Mouse (Mus musculus) cerebellum, postnatal 14 days (tissue): ENCODE data around the gene Fkbp6.
A peak's percentile ranks its signal among the peaks of the same experiment; 100 is the strongest.

Experiments used
- DNase-seq, 2 experiments: peaks; one replicate each; pipeline ENCODE4 v3.0.0; 2021; ENCODE audit warnings: mixed read lengths in 2 of 2

Gene Fkbp6

DNA sequence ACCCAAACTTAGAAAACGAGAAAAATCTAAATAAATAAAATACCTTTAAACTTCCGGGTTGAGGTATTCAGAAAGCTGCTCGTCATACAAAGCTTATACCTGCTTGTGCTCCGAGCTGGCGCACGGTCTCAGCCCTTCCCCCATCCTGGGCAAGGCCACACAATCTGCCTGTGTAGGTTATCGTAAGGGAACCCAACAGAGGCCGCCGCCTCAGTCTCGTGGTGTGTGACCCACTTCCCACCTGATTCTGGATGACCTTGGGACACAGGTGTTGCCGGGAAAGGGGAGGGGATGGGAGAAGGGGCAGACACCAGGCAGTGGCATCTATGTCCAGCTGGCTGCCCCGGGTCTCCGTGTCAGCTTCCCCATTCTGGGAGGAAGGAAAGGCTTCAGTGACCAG is 1.8 kb upstream of the Fkbp6 start:
- no peak for DNase-seq

DNA sequence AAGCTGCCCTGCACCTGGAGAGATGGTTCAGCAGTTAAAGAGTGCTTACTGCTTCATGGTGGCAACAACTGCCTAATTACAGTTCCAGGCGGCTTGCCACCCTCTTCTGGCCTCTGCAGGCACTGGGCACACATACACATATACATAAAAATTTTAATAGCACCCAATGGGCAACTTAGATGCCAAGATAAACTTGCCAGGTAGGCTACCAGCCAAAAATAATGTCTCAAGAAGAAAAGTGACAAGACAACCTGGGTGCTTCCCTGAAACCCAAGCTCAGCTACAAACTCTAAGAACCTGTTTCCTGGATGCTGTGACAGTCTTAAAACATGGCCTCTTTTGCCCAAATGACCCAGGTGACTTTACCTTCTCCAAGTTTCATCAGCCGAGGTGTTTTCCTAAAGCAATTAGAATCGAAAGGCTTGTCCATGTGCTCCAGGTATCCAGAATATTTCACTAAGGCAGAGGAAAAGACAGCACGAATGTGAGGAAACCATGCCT is 2.3 kb downstream of the Fkbp6 start:
- DNase-seq = no peak

DNA sequence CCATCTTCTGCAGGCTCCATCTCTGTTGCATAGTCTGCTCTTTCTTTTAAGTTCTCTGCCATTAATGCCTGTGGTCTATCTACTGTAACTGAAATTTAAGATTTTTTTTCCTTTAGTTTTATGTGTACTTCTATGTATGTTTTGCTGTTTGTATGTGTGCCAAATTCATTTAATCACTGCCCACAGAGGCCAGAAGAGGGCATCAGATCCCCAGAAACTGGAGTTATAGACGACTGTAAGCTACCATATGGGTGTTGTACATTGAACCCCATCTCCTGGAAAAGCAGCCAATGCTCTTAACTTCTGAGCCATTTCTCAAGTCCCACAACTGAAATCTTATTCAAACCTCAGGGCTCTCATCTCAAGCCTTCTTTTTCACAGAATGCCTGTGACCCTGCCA is 3.4 kb downstream of the Fkbp6 start:
- DNase-seq = peak in 1 of 2 experiments; percentile 7

DNA sequence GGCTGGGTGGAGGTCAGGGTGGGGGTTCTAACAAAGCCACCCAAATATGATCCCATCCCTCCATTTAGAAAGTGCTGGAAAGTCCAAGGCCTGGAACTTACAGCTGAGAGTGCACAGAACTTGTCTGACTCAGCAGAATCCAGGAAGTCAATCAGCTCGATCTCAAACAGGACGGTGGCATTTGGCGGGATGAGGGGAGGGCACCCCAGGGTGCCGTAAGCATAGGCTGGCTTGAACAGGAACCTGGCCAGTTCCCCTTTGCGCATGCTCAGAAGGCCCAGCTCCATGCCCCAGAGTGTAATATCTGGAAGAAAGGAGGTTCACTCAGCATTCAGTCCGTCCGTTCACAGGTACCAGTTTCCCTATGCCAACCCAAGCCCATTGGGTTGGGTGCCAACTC is 3.9 kb downstream of the Fkbp6 start:
- DNase-seq = no peak

DNA sequence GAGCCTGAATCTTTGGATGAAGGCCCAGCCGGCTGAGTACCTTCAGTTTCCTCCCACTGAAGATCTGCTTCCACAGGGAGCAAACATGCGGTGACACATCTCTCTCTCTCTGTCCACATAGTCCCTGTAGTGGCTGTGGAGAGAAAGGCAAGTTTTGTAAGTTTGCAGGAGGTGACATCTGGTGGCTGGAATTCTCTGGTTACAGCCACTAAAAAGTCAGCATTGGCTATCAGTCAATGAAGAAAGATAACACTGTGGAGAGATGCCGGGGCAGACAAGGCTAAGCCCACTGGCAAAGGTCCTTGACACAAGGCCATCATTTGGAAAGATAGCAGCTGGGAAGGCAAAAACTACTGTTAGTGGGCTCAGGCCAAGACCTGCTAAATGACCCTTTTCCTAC is 12.3 kb downstream of the Fkbp6 start:
- no peak for DNase-seq

DNA sequence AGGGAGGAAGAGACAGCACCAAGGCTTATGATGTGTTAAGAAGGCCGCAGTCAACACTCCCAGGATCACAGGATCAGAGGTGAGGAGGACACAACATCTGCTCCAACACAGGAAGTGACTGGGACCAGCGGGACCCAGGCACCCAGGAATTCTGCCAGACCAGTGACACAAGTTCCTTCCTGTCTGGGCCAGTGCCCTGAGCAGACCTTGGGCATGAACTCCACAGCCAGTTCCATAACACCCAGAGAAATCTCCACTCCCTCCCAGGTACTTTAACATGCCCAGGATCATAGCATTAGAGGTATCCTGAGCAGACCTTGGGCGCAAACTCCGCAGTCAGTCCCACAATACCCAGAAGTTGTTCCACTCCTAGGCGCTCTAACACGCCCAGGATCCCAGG is 18.7 kb downstream of the Fkbp6 start:
- no peak for DNase-seq

DNA sequence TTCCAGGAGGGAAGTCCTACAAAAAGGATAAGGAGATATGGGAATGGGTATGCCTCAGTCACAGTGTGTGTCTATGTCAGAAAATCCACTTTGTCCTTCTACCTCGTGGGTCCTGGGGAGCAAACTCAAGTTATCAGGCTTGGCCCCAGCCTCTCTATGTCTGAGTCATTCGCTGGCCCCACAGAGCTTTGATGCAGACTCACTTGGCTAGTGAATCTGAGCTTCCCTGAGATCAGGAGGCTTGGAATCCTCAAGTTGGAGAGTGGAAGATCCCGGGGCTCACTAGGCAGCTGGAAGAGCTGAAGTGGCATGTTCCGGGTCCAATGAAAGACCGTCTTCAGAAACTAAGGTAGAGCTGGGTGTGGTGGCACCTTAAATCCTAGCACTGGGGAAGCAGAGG is 19.6 kb downstream of the Fkbp6 start:
- no peak for DNase-seq

DNA sequence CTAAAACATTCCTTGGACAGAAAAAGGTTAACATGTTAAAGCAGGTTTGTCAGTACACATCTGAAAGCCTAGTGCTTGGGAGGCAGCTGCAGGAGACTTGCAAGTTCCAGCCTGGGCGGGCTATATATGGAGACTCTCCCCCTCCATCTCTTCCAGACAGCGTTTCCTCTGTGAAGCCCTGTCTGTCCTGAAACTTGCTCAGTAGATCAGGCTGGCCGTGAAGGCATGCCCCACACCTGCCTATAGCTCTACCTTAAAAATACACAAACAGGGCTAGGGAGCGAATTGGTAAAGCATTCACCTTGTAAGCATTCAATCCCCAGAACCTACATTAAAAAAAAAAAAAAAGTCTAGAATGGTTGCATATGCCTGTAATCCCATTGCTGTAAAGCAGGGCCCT is 20.4 kb downstream of the Fkbp6 start:
- no peak for DNase-seq

DNA sequence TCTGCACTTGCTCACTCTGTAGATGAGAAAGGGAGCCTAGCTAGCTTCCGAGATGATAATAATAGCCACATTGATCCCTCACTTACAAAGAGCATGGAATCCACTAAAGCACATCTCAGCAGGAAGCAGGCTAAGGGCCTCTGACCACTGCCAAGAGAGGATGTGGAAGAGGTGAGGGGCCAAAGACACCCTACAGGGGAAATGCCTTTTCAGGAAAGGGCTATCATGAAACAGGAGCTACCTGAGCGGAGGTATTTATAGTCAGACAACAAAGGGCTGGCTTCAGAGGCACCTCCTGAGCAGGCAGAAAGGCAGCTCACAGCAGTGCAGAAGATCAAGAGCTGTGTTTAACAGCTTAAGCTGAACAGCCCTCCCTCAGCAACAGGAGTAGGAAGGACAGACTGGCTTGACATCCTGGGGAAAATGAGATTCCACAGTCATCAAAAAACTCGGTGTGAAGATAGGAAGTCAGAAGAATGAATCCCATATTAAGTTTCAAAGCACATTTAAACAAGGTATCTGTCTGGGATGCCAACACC is 23.7 kb downstream of the Fkbp6 start:
- no peak for DNase-seq

DNA sequence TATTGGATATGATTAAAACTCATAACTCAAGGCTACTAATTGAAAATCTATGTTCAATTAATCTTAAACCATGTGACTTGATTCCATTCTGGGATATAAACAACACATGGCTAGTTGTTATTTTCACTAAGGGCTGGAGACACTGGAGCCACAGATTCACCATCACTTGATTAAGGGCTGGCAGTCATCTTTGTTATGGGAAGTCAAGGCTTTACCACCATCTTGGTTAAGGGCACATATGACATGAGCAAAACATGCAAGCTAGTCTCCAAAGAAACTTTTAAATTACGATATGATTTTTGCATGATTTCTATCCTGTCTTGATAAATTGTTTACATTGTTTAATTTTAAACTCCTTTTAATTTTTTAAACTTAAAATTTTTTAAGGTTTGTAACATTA is 27.6 kb downstream of the Fkbp6 start:
- no peak for DNase-seq

DNA sequence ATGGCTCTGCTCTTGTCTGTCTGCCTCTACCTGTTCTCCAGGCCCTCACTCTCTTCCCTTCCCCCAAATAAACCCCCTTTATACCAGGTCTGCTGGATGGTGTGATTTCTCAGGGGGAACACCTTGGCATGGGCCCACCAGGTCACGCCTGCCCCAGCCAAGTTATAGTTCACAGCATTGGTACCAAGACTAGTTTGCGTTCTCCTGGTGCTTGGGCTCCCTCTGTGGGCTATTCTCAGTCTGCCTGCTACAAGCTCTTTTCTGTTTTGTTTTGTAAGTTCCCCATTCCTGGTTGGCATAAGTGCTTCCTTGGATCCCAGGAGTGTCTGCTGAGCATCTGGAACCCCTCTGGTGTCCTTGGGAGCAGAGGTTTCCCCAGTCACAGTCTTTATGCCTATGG is 30.0 kb downstream of the Fkbp6 start:
- no peak for DNase-seq

DNA sequence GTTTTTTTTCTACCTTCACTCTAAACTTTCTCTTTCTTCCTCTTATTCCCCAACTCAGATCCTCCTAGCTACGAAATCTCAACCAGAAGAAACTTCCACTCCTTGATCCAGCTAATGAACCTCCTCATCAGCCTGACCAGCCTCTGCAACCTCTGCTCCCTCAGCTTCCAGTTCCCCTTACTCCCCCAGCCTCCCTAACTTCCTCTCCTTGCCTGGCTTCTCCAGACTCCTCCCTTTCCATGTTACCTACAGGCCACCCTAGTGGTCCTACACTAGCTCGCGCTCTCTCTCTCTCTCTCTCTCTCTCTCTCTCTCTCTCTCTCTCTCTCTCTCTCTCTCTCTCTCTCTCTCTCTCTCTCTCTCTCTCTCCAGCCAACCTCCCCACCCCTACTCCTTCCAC is 33.7 kb downstream of the Fkbp6 start:
- no peak for DNase-seq

DNA sequence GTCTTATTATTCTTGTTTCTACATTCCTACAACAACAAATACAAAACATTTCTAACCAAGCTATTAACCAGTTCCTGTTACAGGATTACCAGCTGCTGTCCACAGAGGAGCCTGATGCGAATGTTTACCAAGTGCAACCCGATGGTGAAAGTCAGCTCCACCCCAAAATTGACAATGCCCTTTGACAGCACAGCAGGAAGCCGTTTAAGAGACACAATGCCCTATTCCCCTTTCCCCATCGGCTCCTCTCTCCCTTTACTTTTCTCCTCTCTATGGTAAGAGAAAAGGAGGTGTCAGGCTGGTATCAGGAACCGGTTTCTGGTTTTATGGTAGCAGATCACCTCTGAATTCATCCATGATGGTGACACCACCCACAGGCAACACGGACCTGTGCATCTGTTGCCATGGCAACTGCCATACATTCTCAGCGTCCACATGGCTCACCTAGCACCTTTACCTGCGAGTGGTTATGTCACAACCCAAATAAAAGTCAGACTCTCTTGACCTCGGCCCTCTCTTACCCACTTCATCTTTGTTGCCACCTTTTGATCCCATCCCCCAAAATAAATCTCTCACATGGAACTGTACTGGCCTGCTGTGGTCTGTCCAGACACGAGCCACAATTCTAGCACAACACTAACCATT is 43.4 kb downstream of the Fkbp6 start:
- no peak for DNase-seq

DNA sequence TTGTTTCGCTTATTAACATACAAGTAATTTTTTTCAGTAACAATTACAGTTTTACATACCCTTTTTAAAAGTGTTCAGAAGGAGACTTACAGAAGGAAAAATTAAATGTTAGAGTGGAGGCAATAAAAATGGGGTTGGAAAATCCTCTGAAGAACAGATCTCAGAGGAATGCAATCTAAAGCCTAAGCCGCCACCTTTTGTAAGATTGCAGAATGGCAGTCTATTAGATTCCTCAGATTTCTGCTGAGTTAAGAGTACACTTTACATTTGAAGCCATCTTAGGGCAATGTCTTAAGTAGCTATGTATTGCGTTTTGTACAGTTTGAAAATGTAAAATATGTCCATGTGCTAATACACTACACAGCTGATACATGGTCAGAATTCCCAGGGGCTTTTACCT is 47.4 kb downstream of the Fkbp6 start:
- no peak for DNase-seq

DNA sequence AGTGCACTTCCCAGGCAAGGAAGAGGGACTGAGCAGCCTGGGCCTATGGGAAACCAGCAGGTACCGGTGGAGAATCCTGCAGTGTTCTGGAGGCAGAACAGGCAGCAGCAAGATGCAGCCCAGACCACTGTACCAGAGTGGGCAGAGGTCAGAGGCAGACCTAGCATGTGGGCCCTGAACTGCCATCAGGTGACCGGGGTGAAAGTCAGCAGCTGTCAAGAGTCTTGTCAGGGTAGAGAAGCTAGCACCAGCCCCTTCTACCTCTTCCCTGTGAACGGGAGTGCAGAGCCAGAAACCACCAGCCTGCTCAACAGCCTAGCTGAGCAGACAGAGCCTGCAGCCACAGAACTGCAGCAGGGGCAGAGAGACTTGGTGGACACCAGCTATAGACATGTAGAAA is 47.9 kb downstream of the Fkbp6 start:
- DNase-seq = no peak

DNA sequence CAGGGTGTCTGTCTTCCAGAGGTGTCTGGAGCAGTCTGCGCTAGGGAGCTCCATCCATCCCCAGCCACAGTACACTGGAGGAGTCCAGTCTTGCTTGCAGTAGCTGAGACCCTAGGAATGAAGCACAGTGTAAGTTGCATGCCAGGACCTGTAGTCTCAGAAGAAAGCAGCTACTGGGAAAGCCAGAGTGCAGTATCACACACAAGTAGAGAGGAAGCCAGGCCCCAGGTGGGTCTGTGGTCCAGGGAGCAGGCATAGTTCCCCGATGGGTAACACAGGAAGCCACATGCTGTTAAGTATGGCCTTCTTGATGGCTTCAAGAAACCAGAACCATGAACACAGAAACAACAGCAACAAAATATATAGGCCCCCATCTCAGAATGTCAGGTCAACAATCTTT is 57.8 kb downstream of the Fkbp6 start:
- DNase-seq = no peak

DNA sequence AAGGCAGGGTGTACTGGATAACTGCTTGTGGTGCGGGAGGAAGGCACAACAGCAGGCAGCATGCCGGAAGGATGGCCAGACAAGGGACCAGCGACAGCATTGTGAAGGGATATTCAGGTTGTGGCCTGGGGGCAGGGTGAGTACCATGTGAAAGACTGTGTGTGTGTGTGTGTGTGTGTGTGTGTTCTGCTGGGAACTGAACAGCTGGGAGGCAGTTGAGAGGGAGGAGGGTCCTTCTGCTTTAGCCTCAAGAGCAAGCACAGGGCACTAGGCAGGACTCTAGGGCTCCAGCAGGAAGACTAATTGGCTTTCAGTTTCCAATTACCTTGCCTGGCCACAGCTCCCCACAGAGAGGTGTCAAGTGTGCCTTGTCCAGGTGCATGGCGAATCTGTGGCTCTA is 58.7 kb downstream of the Fkbp6 start:
- no peak for DNase-seq

DNA sequence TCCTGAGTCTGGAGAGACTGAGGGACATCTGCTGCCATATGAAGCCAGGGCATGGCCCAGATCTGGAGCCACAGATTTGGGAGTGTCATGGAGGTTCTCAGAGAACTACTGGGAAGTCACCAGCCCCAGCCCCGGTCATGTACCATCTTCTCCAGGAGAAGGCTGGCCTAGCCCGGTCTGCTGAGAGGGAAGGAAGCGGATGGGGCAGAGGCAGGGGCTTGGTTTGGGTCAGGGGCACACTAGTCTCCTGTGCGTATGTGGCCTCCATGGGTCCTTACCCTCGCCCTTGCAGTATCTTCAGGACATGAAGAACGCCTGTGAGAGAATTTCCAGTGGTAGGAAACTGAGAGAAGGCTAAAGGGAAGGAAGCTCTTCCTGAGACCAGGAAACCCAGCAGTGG is 59.1 kb downstream of the Fkbp6 start:
- DNase-seq = no peak

DNA sequence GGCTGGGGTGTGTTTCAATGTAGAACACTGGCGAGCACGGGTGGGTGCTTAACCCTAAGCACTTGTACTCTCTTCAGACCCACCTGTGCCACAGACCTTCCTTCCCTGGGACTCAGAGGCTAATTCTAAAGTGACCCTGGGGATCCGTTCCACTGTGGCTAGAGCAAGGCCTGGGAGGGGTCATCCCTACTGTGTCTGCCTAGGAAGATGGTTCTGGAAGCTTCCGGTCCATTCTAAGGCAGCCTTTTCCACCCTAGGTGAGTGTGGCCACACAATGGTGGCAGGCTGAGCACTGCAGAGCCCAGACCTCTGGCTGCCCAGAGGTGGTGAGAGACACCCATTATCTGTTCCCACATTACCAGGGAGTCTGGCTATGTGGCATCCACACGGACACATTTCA is 62.9 kb downstream of the Fkbp6 start:
- DNase-seq = no peak

DNA sequence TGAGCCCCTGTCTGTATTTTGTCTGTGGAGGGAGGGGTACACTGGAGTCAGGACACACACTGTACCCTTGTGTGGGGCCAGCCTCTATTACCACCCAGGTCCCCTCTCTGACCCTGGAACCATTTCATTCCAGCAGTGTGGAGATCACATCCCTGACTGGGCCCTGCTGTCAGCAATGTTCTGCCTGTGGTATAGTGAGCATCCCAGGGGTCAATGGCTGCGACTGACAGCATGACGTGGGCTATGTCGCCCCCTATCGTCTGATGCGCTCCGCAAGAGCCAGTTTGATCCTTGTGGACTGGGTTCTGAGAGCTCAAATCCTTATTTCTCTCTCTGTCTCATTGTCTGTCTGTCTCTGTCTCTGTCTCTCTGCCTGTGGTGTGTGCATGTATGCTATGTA is 63.7 kb downstream of the Fkbp6 start:
- peak; percentile 90 to 91 for DNase-seq

DNA sequence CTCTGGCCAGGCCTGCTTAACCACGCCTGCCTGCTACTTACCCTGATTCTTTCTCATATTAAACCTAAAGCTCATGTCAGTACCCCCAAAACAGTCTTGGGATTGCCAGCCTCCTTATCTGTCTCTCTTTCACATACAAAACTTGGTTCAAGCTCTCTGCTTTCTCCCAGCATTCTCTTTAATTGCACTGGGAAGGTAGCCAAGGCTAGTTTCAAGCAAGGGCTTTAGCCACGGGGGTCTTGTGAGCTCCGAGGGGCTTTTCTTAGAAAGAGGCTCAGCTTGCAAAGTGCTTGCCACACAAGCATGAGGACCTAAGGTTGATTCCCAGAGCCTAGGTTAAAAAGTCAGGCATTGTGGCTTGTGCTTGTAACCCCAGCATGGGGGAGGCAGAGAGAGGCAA is 64.6 kb downstream of the Fkbp6 start:
- no peak for DNase-seq

DNA sequence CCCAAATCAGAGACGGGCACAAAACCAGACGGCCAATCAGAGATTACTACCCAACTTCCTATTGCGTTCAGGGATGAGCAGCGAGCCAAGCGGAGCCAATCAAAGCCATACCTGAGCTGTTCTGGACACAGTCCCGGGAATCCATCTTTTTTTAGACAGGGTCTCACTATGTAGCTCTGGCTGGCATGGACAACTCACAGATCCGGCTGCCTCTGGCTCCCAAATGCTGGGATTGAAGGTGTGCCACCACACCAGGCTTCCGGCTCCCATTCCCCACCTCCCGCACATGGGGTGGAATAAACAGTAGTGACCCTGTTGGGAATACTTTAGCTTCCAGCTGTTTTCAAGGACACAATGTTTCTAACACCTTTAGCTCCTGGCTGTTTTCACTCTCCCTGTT is 69.6 kb downstream of the Fkbp6 start:
- DNase-seq = peak in 1 of 2 experiments; percentile 13

DNA sequence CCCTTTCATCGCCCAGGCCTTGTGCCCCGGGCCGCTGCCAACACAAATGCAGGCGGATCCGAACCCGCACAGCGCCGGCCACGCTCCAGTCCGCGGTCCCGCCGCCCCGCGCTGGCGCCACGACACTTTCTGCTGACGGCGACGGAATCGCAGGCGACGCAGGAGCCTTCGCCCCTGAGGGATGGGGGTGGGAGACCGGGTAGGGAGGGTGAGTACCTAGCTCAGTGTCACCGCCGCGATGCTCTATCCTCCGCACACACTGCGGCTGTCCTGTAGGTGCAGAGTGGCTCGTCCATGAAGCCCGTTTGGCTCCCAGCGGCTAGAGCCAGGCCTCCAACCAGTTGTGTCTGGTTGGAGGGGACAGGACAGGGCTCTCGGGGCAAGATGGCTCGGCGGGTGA is 73.2 kb downstream of the Fkbp6 start:
- peak in 1 of 2 experiments; percentile 20 for DNase-seq

DNA sequence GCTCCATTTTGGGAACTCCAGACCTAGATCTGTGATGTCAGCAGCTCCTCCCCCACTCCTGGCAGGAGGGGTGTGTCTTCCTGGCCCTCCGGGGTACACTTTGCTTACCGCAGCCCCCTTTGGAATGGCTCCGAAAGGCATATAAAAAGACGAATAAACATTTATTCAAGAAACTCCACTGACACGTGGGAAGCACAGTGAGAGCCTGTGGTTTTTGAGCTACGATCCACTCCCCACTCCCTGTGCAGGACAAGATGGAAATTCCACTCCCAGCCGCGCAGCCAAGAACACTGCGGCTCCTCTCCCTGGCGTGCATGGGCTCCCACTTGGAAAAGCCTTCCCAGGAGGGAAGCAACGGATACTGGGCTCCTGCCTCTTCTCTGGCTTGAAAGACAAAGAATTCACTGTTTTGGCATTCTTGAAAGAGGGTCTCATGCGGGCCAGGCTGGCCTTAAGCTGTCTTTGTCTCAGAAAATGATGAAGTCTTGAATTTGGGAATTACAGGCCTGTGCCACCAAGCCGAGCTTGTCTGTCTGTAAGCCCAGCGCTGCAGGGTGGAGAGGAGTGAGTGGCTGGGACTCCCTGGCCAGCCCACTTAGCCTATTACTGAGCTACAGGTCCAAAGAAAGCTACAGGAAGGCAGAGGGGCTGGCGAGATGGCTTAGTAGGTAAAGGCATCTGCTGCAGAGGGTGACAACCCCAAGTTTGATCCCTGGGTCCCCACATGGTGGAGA is 75.0 kb downstream of the Fkbp6 start:
- DNase-seq = no peak
